Mouse (Mus musculus): ENCODE data around the gene Sdc1.

GRCm38 (mm10) chr12:8830967-8831635 lies 60.0 kb downstream of the Sdc1 start:
- no peak for TF ChIP-seq CTCF (conservative IDR thresholded peaks at IDR 0.05; ENCODE audit: low read length)
- no peak for TF ChIP-seq POU5F1 (IDR thresholded peaks at IDR 0.05; ENCODE audit: borderline replicate concordance, low read length)
